Mouse (Mus musculus) CH12.LX (cell line): ENCODE data around the gene Slc24a3. TPM values are rescaled to one million over a fixed set of nuclear protein-coding genes. Genes with fewer than 3 reads are reported as not detected.

Experiments
- DNase-seq: peaks from one replicate; pipeline ENCODE4 v3.0.0-alpha.2; 2013; ENCODE audit errors: extremely low read depth
- H3K27ac ChIP-seq: 2 replicates; pipeline ENCODE4 v1.5.1; 2012; ENCODE audit warnings: low read depth, mild to moderate bottlenecking, control low read depth, moderate library complexity; ENCODE audit not compliant: insufficient read depth
- H3K27me3 ChIP-seq: replicated peaks from 2 replicates; pipeline ENCODE3; 2012; ENCODE audit warnings: inconsistent platforms
- H3K36me3 ChIP-seq, 2 experiments: replicated peaks in 1 of 2; 2 replicates each; pipeline versions ENCODE3 to v1.6.1; 2012; ENCODE audit warnings: inconsistent platforms in 1 of 2, low read length in 1 of 2, mild to moderate bottlenecking in 1 of 2, mixed read lengths in 1 of 2, moderate library complexity in 1 of 2; ENCODE audit not compliant: control insufficient read depth in 1 of 2, insufficient read depth in 1 of 2
- H3K4me1 ChIP-seq, 2 experiments: 2 replicates each; pipeline ENCODE4 v1.6.1; 2012; ENCODE audit warnings: inconsistent platforms in 1 of 2, moderate library complexity in 1 of 2; ENCODE audit not compliant: insufficient read depth in 2 of 2, control insufficient read depth in 1 of 2
- H3K4me2 ChIP-seq: 2 replicates; pipeline ENCODE4 v1.6.1; 2012; ENCODE audit warnings: low read depth, mild to moderate bottlenecking, control low read depth; ENCODE audit not compliant: poor library complexity, insufficient read depth, severe bottlenecking
- H3K4me3 ChIP-seq, 3 experiments: fragments of 150-350 bp in 1 of 3; sonication (generic) in 1 of 3; replicated peaks in 1 of 3; 2 replicates each; pipeline versions ENCODE3 to v1.5.1; 2011 to 2012; ENCODE audit warnings: low read depth in 2 of 3, low read length in 2 of 3, mild to moderate bottlenecking in 2 of 3, moderate library complexity in 2 of 3, control low read depth in 1 of 3, improper control_type of control experiment in 1 of 3, inconsistent platforms in 1 of 3, mixed read lengths in 1 of 3; ENCODE audit not compliant: poor library complexity in 1 of 3
- H3K79me2 ChIP-seq: replicated peaks from 2 replicates; pipeline ENCODE4 v1.6.1; 2012; ENCODE audit warnings: mild to moderate bottlenecking, moderate library complexity; ENCODE audit not compliant: control insufficient read depth, poor library complexity, insufficient read depth, severe bottlenecking; ENCODE audit errors: extremely low read depth
- H3K9ac ChIP-seq: 2 replicates; pipeline ENCODE4 v1.6.1; 2012; ENCODE audit warnings: low read depth, mild to moderate bottlenecking, control low read depth, moderate library complexity; ENCODE audit not compliant: insufficient read depth
- H3K9me3 ChIP-seq: replicated peaks from 2 replicates; pipeline ENCODE3; 2012; ENCODE audit warnings: low read length, inconsistent platforms, mixed read lengths
- BHLHE40 ChIP-seq: IDR thresholded peaks from 2 replicates; pipeline ENCODE4 v1.6.1; 2011; ENCODE audit warnings: mild to moderate bottlenecking, low read depth, low read length, improper control_type of control experiment
- CHD2 ChIP-seq: IDR thresholded peaks from 2 replicates; pipeline ENCODE4 v1.6.1; 2011; ENCODE audit warnings: low read length, improper control_type of control experiment
- IRF4 ChIP-seq: IDR thresholded peaks from 2 replicates; pipeline ENCODE4 v1.6.1; 2014; ENCODE audit warnings: low read depth, mild to moderate bottlenecking, inconsistent platforms, low read length, improper control_type of control experiment
- JUN ChIP-seq: IDR thresholded peaks from 2 replicates; pipeline ENCODE4 v1.6.1; 2011; ENCODE audit warnings: low read depth, mild to moderate bottlenecking, low read length, improper control_type of control experiment, moderate library complexity; ENCODE audit not compliant: insufficient read depth
- MAFK ChIP-seq: IDR thresholded peaks from 2 replicates; pipeline ENCODE4 v1.6.1; 2011; ENCODE audit warnings: low read length, improper control_type of control experiment; ENCODE audit not compliant: insufficient replicate concordance
- MAX ChIP-seq: IDR thresholded peaks from 2 replicates; pipeline ENCODE4 v1.6.1; 2011; ENCODE audit warnings: low read length, improper control_type of control experiment
- MAZ ChIP-seq: IDR thresholded peaks from 2 replicates; pipeline ENCODE4 v1.6.1; 2012; ENCODE audit warnings: low read depth, mild to moderate bottlenecking, inconsistent platforms, low read length, improper control_type of control experiment, moderate library complexity
- MYC ChIP-seq: IDR thresholded peaks from 2 replicates; pipeline ENCODE4 v1.6.1; 2011; ENCODE audit warnings: low read depth, mild to moderate bottlenecking, improper control_type of control experiment, low read length
- NRF1 ChIP-seq: IDR thresholded peaks from 2 replicates; pipeline ENCODE4 v1.6.1; 2014; ENCODE audit warnings: low read depth, mild to moderate bottlenecking, inconsistent platforms, low read length, improper control_type of control experiment, moderate library complexity
- POLR2A ChIP-seq: IDR thresholded peaks from 2 replicates; pipeline ENCODE4 v1.6.1; 2011; ENCODE audit warnings: low read depth, mild to moderate bottlenecking, improper control_type of control experiment, low read length
- POLR2AphosphoS2 ChIP-seq: IDR thresholded peaks from 2 replicates; pipeline ENCODE4 v1.6.1; 2011; ENCODE audit warnings: low read depth, low read length, improper control_type of control experiment
- RCOR1 ChIP-seq: conservative IDR thresholded peaks from 2 replicates; pipeline ENCODE4 v1.6.1; 2012; ENCODE audit warnings: low read depth, mild to moderate bottlenecking, inconsistent platforms, low read length, improper control_type of control experiment
- SIN3A ChIP-seq: IDR thresholded peaks from 2 replicates; pipeline ENCODE4 v1.6.1; 2012; ENCODE audit warnings: low read length, improper control_type of control experiment, inconsistent platforms
- TCF12 ChIP-seq: IDR thresholded peaks from 2 replicates; pipeline ENCODE4 v1.6.1; 2014; ENCODE audit warnings: low read depth, mild to moderate bottlenecking, inconsistent platforms, low read length, improper control_type of control experiment
- USF2 ChIP-seq: conservative IDR thresholded peaks from 2 replicates; pipeline ENCODE4 v1.6.1; 2011; ENCODE audit warnings: low read depth, low read length, improper control_type of control experiment
- ZC3H11A ChIP-seq: IDR thresholded peaks from 2 replicates; pipeline ENCODE4 v1.6.1; 2012; ENCODE audit warnings: low read depth, mild to moderate bottlenecking, inconsistent platforms, low read length, improper control_type of control experiment
- dilution Hi-C: fragments of 300-500 bp; cut with MboI; formaldehyde crosslinking; loops from 2 replicates; pipeline ENCODE4 v1.14.3; 2020; ENCODE audit warnings: low sequenced_read_pairs; ENCODE audit not compliant: extremely low pct_unique_long_range_greater_than_20kb, extremely low pct_ligation_motif_present
- in situ Hi-C: fragments of 300-500 bp; cut with MboI; formaldehyde crosslinking; loops from 3 replicates; pipeline ENCODE4 v1.14.3; 2019; ENCODE audit warnings: low sequenced_read_pairs, low pct_ligation_motif_present, low pct_unique_long_range_greater_than_20kb, mixed read lengths
- polyA plus RNA-seq: library from polyadenylated mRNA; unstranded; fragments of >175 nt; gene quantifications from 2 replicates; pipeline ENCODE4 v1.2.1, GENCODE M21; 2012; ENCODE audit warnings: low read depth; ENCODE audit not compliant: insufficient read length
- total RNA-seq, 2 experiments: library from RNA; depleted of rRNA; stranded (reverse); fragments of 300-350 nt in 1 of 2; fragments of >200 nt in 1 of 2; gene quantifications; 2 replicates each; pipeline ENCODE4 v1.2.3; 2012 to 2014

Slc24a3 gene
- total and polyA plus RNA-seq, 3 experiments, result not detected

GRCm38 (mm10) chr2:145279336-145279735 lies 111.8 kb downstream of the Slc24a3 start:
- Histone ChIP-seq H3K27ac (no peak overlapping the region), H3K27me3 (peaks cover 5% of the 10 kb centered on the region), H3K36me3 (no peaks in the 10 kb centered on the region), H3K4me3 (no peak overlapping the region), H3K4me1 (peaks cover 0 to 5% of the 10 kb centered on the region in 2 experiments; a peak in 2 of 4 replicates), H3K4me2 (no peak overlapping the region), H3K9me3 (no peaks in the 10 kb centered on the region), H3K79me2 (no peaks in the 10 kb centered on the region), H3K9ac (no peak overlapping the region)
- in situ Hi-C loops, result no loop called here
- dilution Hi-C loops, result no loop called here
- no peak for TF ChIP-seq ZC3H11A
- no peak for DNase-seq

DNA sequence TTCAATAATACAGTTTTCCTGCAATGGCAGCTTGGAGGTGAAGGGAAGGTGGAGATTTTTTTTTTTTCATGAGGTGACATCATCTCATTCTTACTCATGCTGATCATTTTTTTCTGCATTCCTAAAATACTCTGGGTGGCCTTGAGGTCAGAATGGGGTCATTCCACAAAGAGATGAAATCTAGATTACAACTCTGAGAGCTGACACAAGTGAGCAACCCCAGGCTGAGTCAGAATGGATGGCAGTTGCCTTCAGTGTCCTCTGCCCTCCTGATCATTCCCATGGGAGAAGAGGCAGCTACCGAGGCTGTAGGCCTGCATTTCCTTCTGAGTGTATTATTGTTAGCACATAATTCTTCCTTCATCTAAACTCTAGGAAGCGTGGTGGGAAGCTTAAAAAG lies 116.2 kb downstream of the Slc24a3 start:
- Histone ChIP-seq H3K79me2 (no peaks in the 10 kb centered on the region), H3K4me2 (no peak overlapping the region), H3K27me3 (no peaks in the 10 kb centered on the region), H3K9ac (no peak overlapping the region), H3K36me3 (no peaks in the 10 kb centered on the region), H3K4me3 (no peak overlapping the region), H3K9me3 (no peaks in the 10 kb centered on the region), H3K27ac (no peak overlapping the region), H3K4me1 (peaks cover 0 to 5% of the 10 kb centered on the region in 2 experiments; a peak in 2 of 4 replicates)
- DNase-seq, result peak; percentile 15
- dilution Hi-C loops, result no loop called here
- in situ Hi-C loops, result no loop called here
- no peak for TF ChIP-seq BHLHE40
- TF ChIP-seq TCF12, result no peak
- no peak for TF ChIP-seq JUN
- no peak for TF ChIP-seq POLR2A
- no peak for TF ChIP-seq USF2
- TF ChIP-seq NRF1, result no peak
- TF ChIP-seq MYC, result no peak
- TF ChIP-seq MAZ, result no peak
- no peak for TF ChIP-seq MAFK
- TF ChIP-seq RCOR1, result no peak
- TF ChIP-seq MAX, result no peak
- no peak for TF ChIP-seq IRF4

GRCm38 (mm10) chr2:145288501-145288900 lies 120.9 kb downstream of the Slc24a3 start:
- H3K27ac ChIP-seq, result no peak overlapping the region
- no peak overlapping the region for H3K9ac ChIP-seq
- no peaks in the 10 kb centered on the region for H3K9me3 ChIP-seq
- H3K27me3 ChIP-seq, result peaks cover 2% of the 10 kb centered on the region
- dilution Hi-C loops (no loop called here), in situ Hi-C loops (no loop called here)
- no peaks in the 10 kb centered on the region for H3K79me2 ChIP-seq
- TF ChIP-seq SIN3A (no peak), BHLHE40 (no peak), USF2 (no peak), POLR2AphosphoS2 (no peak), CHD2 (no peak)
- TF ChIP-seq, all 38 proteins: peak for 0
- Histone ChIP-seq H3K4me3 (no peak overlapping the region), H3K4me1 (peaks cover 0 to 5% of the 10 kb centered on the region in 2 experiments; a peak in 2 of 4 replicates), H3K36me3 (no peaks in the 10 kb centered on the region), H3K4me2 (no peak overlapping the region)
- DNase-seq, result no peak
